Mouse (Mus musculus): ENCODE measurements at regions not wholly inside any gene's neighbourhood (a gene's known extent, or its start where the extent isn't known, plus 50 kb on each side); places are given as distances from the start of the nearest gene placed in this dataset.

DNA sequence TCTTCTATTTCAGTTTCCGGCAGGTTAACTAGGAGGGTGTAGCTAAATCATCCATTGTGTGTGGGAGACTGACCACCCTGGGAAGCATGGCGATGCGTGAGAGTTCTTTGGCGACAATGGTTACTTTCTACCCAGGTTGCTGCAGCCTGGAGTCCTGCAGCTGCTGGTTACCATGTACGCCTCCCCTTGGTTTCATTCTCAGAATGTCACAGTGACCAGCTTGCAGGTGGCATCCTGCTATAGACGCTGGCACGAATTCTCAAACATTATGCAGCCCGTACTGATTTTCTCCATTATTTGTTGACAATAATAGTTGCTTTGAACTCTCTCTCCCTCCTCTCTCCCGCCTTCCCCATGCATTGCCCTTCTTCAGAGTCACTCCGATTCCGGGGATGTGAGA is 301.2 kb downstream of the Brinp2 start:
- TF ChIP-seq ZNF384 (IDR thresholded peaks at IDR 0.05; ENCODE audit: low read depth, low read length) (no peak), CHD2 (IDR thresholded peaks at IDR 0.05; ENCODE audit: low read depth, low read length) (no peak), ZC3H11A (IDR thresholded peaks at IDR 0.05; ENCODE audit: borderline replicate concordance, low read depth, low read length) (no peak), HCFC1 (IDR thresholded peaks at IDR 0.05; ENCODE audit: borderline replicate concordance, insufficient read depth, low read length) (no peak)
